Mouse (Mus musculus) CH12F3 (cell line): ENCODE measurements around the gene Robo1.

Experiments
- in situ Hi-C: fragments of 300-500 bp; cut with MboI; formaldehyde crosslinking; loops from 2 replicates; pipeline ENCODE4 v1.14.3; 2020; ENCODE audit warnings: low sequenced_read_pairs

Gene Robo1

DNA sequence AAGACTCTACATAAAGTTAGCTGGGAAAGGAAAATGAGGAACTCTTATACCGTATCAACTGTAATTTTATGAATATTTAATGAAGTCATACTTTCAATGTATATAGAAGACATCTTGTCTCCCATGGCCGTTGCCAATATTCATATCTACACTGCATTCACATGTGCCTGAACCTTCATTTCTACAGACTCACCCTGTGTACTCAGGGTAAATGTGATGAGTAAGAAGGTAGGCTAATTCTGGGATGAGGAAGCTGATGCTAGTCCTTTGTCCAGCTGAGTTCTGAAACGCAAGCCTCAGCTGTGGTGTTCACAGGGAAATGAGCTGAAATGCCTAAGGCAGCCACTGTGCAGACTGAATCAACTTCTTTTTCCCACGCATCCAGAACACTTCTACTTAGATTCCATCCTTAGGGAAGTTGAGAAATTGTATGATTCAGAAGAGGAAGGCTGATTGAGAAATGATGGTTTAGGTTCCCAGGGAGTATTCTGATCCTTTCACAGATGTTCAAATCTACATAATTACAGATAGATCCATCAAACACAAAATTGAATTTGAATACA is 606.0 kb downstream of the Robo1 start:
- in situ Hi-C loops, result no loop called here

- in situ Hi-C loops, result no loop called here
Measured at GRCm38 (mm10) chr16:72920013-72920412, 611.9 kb downstream of the Robo1 start.

GRCm38 (mm10) chr16:72924423-72925224 is 616.5 kb downstream of the Robo1 start:
- in situ Hi-C loops, result no loop called here

DNA sequence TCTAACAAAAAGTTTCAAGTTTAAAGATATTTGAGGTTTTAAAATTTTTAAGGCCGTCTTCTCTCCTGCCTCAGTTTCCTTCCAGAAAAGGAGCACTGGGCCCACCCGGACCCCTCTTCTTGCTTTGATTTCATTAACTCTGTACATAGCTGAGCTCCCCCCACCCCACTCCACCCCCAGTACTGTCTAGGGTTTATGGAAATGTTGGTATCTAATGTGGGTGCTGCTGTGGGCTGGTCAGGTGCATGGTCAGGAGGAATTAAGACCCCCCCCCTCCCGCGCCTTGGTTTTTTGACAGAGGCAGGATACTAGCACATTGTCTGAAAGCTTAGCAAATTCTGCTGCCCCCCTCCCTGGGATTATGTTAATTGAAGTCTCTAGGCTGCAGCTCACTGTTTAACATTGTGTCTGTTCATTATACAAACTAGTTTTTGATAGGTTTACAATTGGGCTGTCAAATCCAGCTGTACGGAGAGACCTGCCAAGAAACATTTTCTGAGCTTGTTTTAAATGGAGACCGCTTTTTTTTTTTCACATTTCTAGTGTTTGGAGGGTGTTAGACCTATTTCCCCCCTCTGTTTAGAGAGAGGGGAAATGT is 620.5 kb downstream of the Robo1 start:
- in situ Hi-C loops, result no loop called here

- in situ Hi-C loops, result no loop called here
Measured at GRCm38 (mm10) chr16:72930871-72931270, 622.8 kb downstream of the Robo1 start.

GRCm38 (mm10) chr16:72934908-72935307 is 626.8 kb downstream of the Robo1 start:
- in situ Hi-C loops, result no loop called here

DNA sequence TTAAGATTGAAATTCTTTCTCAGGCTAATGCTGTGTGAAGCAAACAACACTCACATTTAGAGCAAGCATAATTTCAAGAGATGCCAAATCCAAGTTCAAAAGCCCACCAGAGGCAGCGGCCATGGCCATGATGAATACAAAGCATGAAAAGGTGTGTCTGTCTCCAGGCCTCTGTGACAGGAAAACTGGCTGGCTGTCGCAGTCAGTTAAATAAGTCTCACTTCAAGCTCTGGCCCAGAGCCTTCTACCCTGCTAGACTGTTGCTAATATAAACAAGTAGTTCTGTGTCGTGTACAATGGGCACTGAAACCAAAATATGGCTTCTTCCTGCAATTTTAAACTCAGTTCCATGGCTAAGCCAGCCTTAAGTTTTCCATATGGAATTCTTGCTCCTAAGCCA is 629.1 kb downstream of the Robo1 start:
- in situ Hi-C loops, result no loop called here

- in situ Hi-C loops, result no loop called here
Measured at GRCm38 (mm10) chr16:72939862-72940261, 631.8 kb downstream of the Robo1 start.

DNA sequence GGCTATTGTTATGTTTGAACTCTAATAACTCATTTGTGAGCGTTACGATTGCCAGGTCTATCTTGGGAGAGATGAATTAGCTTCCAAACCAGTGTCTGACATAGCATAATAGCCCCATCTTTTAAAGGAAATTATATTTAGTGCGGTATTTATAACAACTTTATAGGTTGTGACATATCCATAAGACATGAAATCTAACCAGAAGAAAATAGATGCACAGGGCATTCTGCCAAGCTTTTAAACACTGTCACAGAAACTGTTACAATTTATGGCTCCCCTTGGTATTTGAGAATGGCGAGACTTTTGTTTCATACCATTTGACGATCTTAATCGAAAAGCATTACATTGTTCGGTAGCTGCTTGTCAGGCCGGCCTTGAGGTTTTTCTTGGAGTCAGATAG is 632.7 kb downstream of the Robo1 start:
- in situ Hi-C loops, result no loop called here

DNA sequence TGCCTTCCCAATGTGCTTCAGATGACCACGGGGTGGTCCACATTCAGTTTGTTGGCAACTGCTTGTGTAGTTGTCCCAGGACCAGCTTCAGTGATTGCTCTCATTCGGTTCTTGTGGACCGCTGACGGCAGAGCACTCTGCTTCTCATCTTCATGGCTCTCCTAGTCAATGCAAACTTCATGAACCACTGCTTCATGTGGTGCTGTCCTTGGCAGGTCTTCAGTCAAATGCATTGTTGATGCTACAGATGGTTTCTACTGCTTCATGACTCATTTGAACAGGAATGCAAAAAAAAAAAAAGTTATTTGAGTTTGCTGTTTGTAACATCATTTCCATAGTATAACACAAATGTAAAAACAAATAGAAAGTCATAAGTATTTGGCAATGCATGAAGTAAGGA is 636.3 kb downstream of the Robo1 start:
- in situ Hi-C loops, result no loop called here

GRCm38 (mm10) chr16:72951969-72952368 is 643.9 kb downstream of the Robo1 start:
- in situ Hi-C loops, result no loop called here

- in situ Hi-C loops, result no loop called here
Measured at GRCm38 (mm10) chr16:72959018-72959702, 651.1 kb downstream of the Robo1 start.

- in situ Hi-C loops, result no loop called here
Measured at GRCm38 (mm10) chr16:72959823-72960222, 651.7 kb downstream of the Robo1 start.

- in situ Hi-C loops, result no loop called here
Measured at GRCm38 (mm10) chr16:72963782-72964181, 655.7 kb downstream of the Robo1 start.

DNA sequence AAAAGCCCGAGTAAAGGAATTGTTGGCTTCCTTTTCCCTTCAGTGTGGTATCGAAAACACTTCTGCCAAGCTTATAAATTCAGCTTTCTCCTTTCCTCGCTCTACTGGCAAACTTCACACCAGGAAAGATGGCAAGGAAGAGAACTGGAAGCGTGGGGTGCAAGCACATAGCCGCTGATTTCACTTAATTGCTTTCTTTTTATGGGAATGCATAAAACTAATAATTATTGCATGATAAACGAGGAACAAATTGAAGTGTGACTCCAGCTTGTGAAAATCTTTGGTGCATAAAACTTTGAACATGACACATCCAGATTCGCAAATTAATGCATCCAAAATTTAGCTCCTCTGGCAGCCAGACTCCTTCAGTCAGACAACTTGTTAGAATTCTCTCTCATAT is 659.4 kb downstream of the Robo1 start:
- in situ Hi-C loops, result no loop called here

DNA sequence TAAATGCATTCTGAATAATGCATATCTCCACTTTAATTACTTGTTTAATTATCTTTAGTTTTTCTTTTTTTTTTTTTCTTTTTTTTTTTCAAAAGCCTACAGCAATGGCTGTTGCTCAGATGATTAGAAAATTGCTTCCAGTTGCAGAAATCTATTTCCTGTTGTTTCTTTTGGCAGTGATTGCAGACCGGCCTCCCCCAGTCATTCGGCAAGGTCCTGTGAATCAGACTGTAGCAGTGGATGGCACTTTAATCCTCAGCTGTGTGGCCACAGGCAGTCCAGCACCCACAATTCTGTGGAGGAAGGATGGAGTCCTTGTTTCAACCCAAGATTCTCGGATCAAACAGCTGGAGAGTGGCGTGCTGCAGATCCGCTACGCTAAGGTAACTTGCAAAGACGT is 661.9 kb downstream of the Robo1 start:
- in situ Hi-C loops, result loop anchor here (10.0 kb wide), 1 partner anchor 315 kb away; no protein-coding TSS in a partner anchor

DNA sequence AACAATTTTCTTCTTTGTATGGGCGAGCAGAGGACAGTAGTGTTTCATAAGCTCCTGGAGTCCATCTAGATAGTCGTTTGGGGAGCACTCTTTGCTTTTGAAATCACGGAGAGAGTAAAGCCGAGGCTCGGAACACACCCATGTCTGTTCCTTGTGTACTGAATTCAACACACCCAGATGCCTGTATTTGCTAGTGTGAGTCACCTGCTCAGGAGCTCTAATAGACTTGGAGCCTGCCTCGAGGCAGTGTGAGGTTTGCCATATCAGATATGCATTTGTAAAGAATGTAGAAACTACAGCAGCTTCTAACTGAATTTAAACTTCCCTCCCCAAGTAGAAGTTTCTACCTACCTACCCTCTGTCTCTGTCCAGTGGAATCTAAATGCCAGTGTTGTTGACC is 665.6 kb downstream of the Robo1 start:
- in situ Hi-C loops, result loop anchor here (10.0 kb wide), 1 partner anchor 319 kb away; no protein-coding TSS in a partner anchor

GRCm38 (mm10) chr16:72974681-72975080 is 666.6 kb downstream of the Robo1 start:
- in situ Hi-C loops, result loop anchor here (10.0 kb wide), 1 partner anchor 320 kb away; no protein-coding TSS in a partner anchor

- in situ Hi-C loops, result loop anchor here (10.0 kb wide), 1 partner anchor 322 kb away; no protein-coding TSS in a partner anchor
Measured at GRCm38 (mm10) chr16:72976849-72977576, 668.9 kb downstream of the Robo1 start.

DNA sequence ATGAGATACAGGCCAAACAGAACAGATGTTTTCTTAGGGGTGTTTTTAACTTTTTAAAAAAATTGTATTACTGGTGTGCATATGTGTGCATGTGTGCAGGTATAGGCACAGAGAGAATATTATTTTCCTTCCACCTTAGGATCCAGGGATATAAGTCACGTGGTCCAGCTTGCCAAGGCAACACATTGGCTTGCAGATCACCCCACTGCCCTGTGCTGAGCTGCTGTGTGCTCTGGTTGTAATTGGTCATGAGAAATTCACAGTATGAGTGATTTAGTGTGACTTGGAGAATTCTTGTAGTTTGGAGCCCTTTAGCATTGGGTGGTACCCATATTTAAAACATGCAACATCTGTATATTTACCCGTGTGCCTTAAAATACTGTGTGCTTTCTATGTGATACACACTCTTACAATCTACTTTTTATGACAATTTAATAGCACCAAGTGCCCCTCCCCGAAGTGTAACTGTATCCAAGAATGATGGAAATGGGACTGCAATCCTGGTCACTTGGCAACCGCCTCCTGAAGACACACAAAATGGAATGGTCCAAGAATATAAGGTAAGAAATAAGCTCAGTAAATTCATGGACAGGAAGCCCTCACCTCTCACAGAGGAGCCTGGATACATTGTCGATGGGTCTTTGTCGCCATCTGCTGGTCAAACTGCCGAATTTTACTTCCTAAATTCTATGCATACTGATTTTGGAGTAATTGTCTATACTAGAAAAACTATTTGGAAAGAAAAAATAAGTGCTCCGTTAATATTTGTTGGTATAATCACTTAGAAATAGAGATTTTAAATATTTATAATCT is 671.5 kb downstream of the Robo1 start:
- in situ Hi-C loops, result loop anchor here (10.0 kb wide), 1 partner anchor 325 kb away; no protein-coding TSS in a partner anchor
